Mouse (Mus musculus): ENCODE measurements around the gene Adamts4. TPM values are rescaled to one million over a fixed set of nuclear protein-coding genes. Genes with fewer than 3 reads are reported as not detected.
"Not testable (repeated sequence)": the region's sequence is repeated elsewhere in the genome, so short reads cannot be mapped to it uniquely, and the experiment has no call there.

Gene Adamts4
- polyA plus RNA-seq, 1 experiment from 2014 or later = 3.0 TPM

GRCm38 (mm10) chr1:171298226-171298625 lies 48.0 kb downstream of the Adamts4 start:
- Histone ChIP-seq H3K9ac (no peak overlapping the region), H3K4me2 (no peak overlapping the region), H3K36me3 (no peaks in the 10 kb centered on the region), H3K27me3 (peaks cover 39% of the 10 kb centered on the region), H3K27ac (replicated peaks) (no peak overlapping the region), H3K9me3 (no peaks in the 10 kb centered on the region), H3K4me3 (no peak overlapping the region), H3K4me1 (replicated peaks) (peaks cover 12% of the 10 kb centered on the region)
- 75% methylated on average over 3 of the region's 3 CpGs for WGBS
- no peak for ATAC-seq (ENCODE audit: low read depth)

GRCm38 (mm10) chr1:171306157-171306556 lies 55.9 kb downstream of the Adamts4 start:
- 73% methylated on average over 5 of the region's 5 CpGs for WGBS

GRCm38 (mm10) chr1:171309321-171309720 lies 59.1 kb downstream of the Adamts4 start:
- no peak overlapping the region for H3K4me2 ChIP-seq
- 73% methylated on average over 2 of the region's 2 CpGs for WGBS

More at GRCm38 (mm10) chr1:171306157-171306556, 55.9 kb downstream of the Adamts4 start:
- H3K27ac ChIP-seq (replicated peaks); H3K4me1 ChIP-seq (replicated peaks); H3K4me3 ChIP-seq; H3K36me3 ChIP-seq; ATAC-seq (ENCODE audit: low read depth); H3K9ac ChIP-seq; H3K27me3 ChIP-seq; H3K9me3 ChIP-seq; H3K4me2 ChIP-seq: not testable (repeated sequence)

More at GRCm38 (mm10) chr1:171309321-171309720, 59.1 kb downstream of the Adamts4 start:
- no peak overlapping the region for H3K27ac ChIP-seq (replicated peaks)
- H3K9ac ChIP-seq = no peak overlapping the region
- H3K4me1 ChIP-seq (replicated peaks) = no peaks in the 10 kb centered on the region
- no peaks in the 10 kb centered on the region for H3K9me3 ChIP-seq
- H3K27me3 ChIP-seq = no peaks in the 10 kb centered on the region
- H3K4me3 ChIP-seq = no peak overlapping the region
- no peaks in the 10 kb centered on the region for H3K36me3 ChIP-seq
- no peak for ATAC-seq (ENCODE audit: low read depth)

Other genes starting within 250 kb of the Adamts4 start
- gene Fcgr4, start 231.5 kb upstream of the Adamts4 start, polyA plus RNA-seq (2015; fragmentation: Nextera tagmentation; extraction: Ambion mirVana) = not detected in 2 replicates
- gene Fcgr3, start 185.5 kb upstream of the Adamts4 start, polyA plus RNA-seq (2015; fragmentation: Nextera tagmentation; extraction: Ambion mirVana) = 9.0 and 10.9 TPM in 2 replicates
- gene Cfap126, start 136.5 kb upstream of the Adamts4 start, polyA plus RNA-seq (2015; fragmentation: Nextera tagmentation; extraction: Ambion mirVana) = 2.8 and 2.9 TPM in 2 replicates
- gene Sdhc, start 99.8 kb upstream of the Adamts4 start, polyA plus RNA-seq (2015; fragmentation: Nextera tagmentation; extraction: Ambion mirVana) = 278 and 279 TPM in 2 replicates
- gene Mpz, start 99.7 kb upstream of the Adamts4 start, polyA plus RNA-seq (2015; fragmentation: Nextera tagmentation; extraction: Ambion mirVana) = 20.7 and 25.7 TPM in 2 replicates
- gene Pcp4l1, start 54.2 kb upstream of the Adamts4 start, polyA plus RNA-seq (2015; fragmentation: Nextera tagmentation; extraction: Ambion mirVana) = 13.9 and 18.4 TPM in 2 replicates
- gene Nr1i3, start 36.5 kb upstream of the Adamts4 start, polyA plus RNA-seq (2015; fragmentation: Nextera tagmentation; extraction: Ambion mirVana) = 0.22 and 0.25 TPM in 2 replicates
- 32.6 and 42.6 TPM in 2 replicates for gene Tomm40l, start 27.9 kb upstream of the Adamts4 start, polyA plus RNA-seq (2015; fragmentation: Nextera tagmentation; extraction: Ambion mirVana)
- 4.1 and 6.8 TPM in 2 replicates for gene Apoa2, start 25.4 kb upstream of the Adamts4 start, polyA plus RNA-seq (2015; fragmentation: Nextera tagmentation; extraction: Ambion mirVana)
- gene Fcer1g, start 16.1 kb upstream of the Adamts4 start, polyA plus RNA-seq (2015; fragmentation: Nextera tagmentation; extraction: Ambion mirVana) = 38.6 and 38.7 TPM in 2 replicates
- gene Ndufs2, start 967 bp downstream of the Adamts4 start, polyA plus RNA-seq (2015; fragmentation: Nextera tagmentation; extraction: Ambion mirVana) = 257 and 263 TPM in 2 replicates
- 94.0 and 97.8 TPM in 2 replicates for gene B4galt3, start 19.9 kb downstream of the Adamts4 start, polyA plus RNA-seq (2015; fragmentation: Nextera tagmentation; extraction: Ambion mirVana)
- gene Ppox, start 30.8 kb downstream of the Adamts4 start, polyA plus RNA-seq (2015; fragmentation: Nextera tagmentation; extraction: Ambion mirVana) = 43.1 and 47.2 TPM in 2 replicates
- 89.3 and 97.3 TPM in 2 replicates for gene Usp21, start 37.6 kb downstream of the Adamts4 start, polyA plus RNA-seq (2015; fragmentation: Nextera tagmentation; extraction: Ambion mirVana)
- gene Ufc1, start 44.6 kb downstream of the Adamts4 start, polyA plus RNA-seq (2015; fragmentation: Nextera tagmentation; extraction: Ambion mirVana) = 124 and 132 TPM in 2 replicates
- gene Dedd, start 78.7 kb downstream of the Adamts4 start, polyA plus RNA-seq (2015; fragmentation: Nextera tagmentation; extraction: Ambion mirVana) = 47.4 and 52.7 TPM in 2 replicates
- gene Nit1, start 95.2 kb downstream of the Adamts4 start, polyA plus RNA-seq (2015; fragmentation: Nextera tagmentation; extraction: Ambion mirVana) = 51.9 and 52.1 TPM in 2 replicates
- gene Pfdn2, start 95.2 kb downstream of the Adamts4 start, polyA plus RNA-seq (2015; fragmentation: Nextera tagmentation; extraction: Ambion mirVana) = 152 and 159 TPM in 2 replicates
- gene Klhdc9, start 110.4 kb downstream of the Adamts4 start, polyA plus RNA-seq (2015; fragmentation: Nextera tagmentation; extraction: Ambion mirVana) = 3.3 and 4.0 TPM in 2 replicates
- gene Nectin4, start 119.7 kb downstream of the Adamts4 start, polyA plus RNA-seq (2015; fragmentation: Nextera tagmentation; extraction: Ambion mirVana) = 2.1 TPM in 2 replicates
- gene Arhgap30, start 138.5 kb downstream of the Adamts4 start, polyA plus RNA-seq (2015; fragmentation: Nextera tagmentation; extraction: Ambion mirVana) = 1.2 TPM in 2 replicates
- 183 and 188 TPM in 2 replicates for gene Usf1, start 160.9 kb downstream of the Adamts4 start, polyA plus RNA-seq (2015; fragmentation: Nextera tagmentation; extraction: Ambion mirVana)
- 7.8 and 8.5 TPM in 2 replicates for gene Tstd1, start 168.5 kb downstream of the Adamts4 start, polyA plus RNA-seq (2015; fragmentation: Nextera tagmentation; extraction: Ambion mirVana)
- gene F11r, start 187.1 kb downstream of the Adamts4 start, polyA plus RNA-seq (2015; fragmentation: Nextera tagmentation; extraction: Ambion mirVana) = 14.7 and 15.1 TPM in 2 replicates

All from neural tube, embryonic 13.5 days (tissue).